Mouse (Mus musculus) embryo, embryonic 10 days (tissue): ENCODE measurements at regions not wholly inside any gene's neighbourhood (a gene's known extent, or its start where the extent isn't known, plus 50 kb on each side); places are given as distances from the start of the nearest gene placed in this dataset.
"Not testable (repeated sequence)": the region's sequence is repeated elsewhere in the genome, so short reads cannot be mapped to it uniquely, and the experiment has no call there.

Source experiments
- DNase-seq: peaks from one replicate; pipeline ENCODE4 v3.0.0-alpha.2; 2015; ENCODE audit warnings: low spot score

- DNase-seq = not testable (repeated sequence)
Observed at GRCm38 (mm10) chr6:67954570-67954969, 419.0 kb upstream of the Tacstd2 start.

- not testable (repeated sequence) for DNase-seq
Observed at GRCm38 (mm10) chr6:67931499-67931898, 395.9 kb upstream of the Tacstd2 start.

GRCm38 (mm10) chr6:67922537-67922936, 386.9 kb upstream of the Tacstd2 start:
- DNase-seq = no peak

- DNase-seq = no peak
Observed at GRCm38 (mm10) chr6:67913903-67914302, 378.3 kb upstream of the Tacstd2 start.

GRCm38 (mm10) chr6:67913309-67913708, 377.7 kb upstream of the Tacstd2 start:
- no peak for DNase-seq

GRCm38 (mm10) chr6:67896495-67896894, 360.9 kb upstream of the Tacstd2 start:
- no peak for DNase-seq

- no peak for DNase-seq
Observed at GRCm38 (mm10) chr6:67895858-67896257, 360.3 kb upstream of the Tacstd2 start.

GRCm38 (mm10) chr6:67887586-67887985, 352.0 kb upstream of the Tacstd2 start:
- no peak for DNase-seq

- DNase-seq = no peak
Observed at GRCm38 (mm10) chr6:67884893-67885292, 349.3 kb upstream of the Tacstd2 start.

GRCm38 (mm10) chr6:67881476-67881875, 345.9 kb upstream of the Tacstd2 start:
- not testable (repeated sequence) for DNase-seq

GRCm38 (mm10) chr6:67857945-67858344, 322.3 kb upstream of the Tacstd2 start:
- DNase-seq = not testable (repeated sequence)

- not testable (repeated sequence) for DNase-seq
Observed at GRCm38 (mm10) chr6:67839486-67839885, 303.9 kb upstream of the Tacstd2 start.

GRCm38 (mm10) chr6:67812478-67812877, 276.9 kb upstream of the Tacstd2 start:
- peak; percentile 66 for DNase-seq

- DNase-seq = no peak
Observed at GRCm38 (mm10) chr6:67791393-67791792, 255.8 kb upstream of the Tacstd2 start.

GRCm38 (mm10) chr6:67790742-67791141, 255.1 kb upstream of the Tacstd2 start:
- no peak for DNase-seq

- DNase-seq = no peak
Observed at GRCm38 (mm10) chr6:67787091-67787765, 251.6 kb upstream of the Tacstd2 start.

- no peak for DNase-seq
Observed at GRCm38 (mm10) chr6:67778883-67779282, 243.3 kb upstream of the Tacstd2 start.

GRCm38 (mm10) chr6:67754102-67754501, 218.5 kb upstream of the Tacstd2 start:
- not testable (repeated sequence) for DNase-seq

GRCm38 (mm10) chr6:67725611-67726010, 190.0 kb upstream of the Tacstd2 start:
- peak; percentile 13 for DNase-seq

- DNase-seq = not testable (repeated sequence)
Observed at GRCm38 (mm10) chr6:67698952-67699351, 163.4 kb upstream of the Tacstd2 start.

GRCm38 (mm10) chr6:67690997-67691396, 155.4 kb upstream of the Tacstd2 start:
- DNase-seq = not testable (repeated sequence)

- DNase-seq = not testable (repeated sequence)
Observed at GRCm38 (mm10) chr6:67683105-67683504, 147.5 kb upstream of the Tacstd2 start.

GRCm38 (mm10) chr6:67681641-67682040, 146.0 kb upstream of the Tacstd2 start:
- not testable (repeated sequence) for DNase-seq

- DNase-seq = not testable (repeated sequence)
Observed at GRCm38 (mm10) chr6:67679106-67679505, 143.5 kb upstream of the Tacstd2 start.
